Mouse (Mus musculus) thymus, adult 2 months (tissue): ENCODE data around the gene Icam5. TPM values are rescaled to one million over a fixed set of nuclear protein-coding genes. Genes with fewer than 3 reads are reported as not detected.

Experiments used
- DNase-seq: peaks from one replicate; pipeline ENCODE4 v3.0.0; 2021
- H3K27ac ChIP-seq: fragments of 200-500 bp; 2 replicates; pipeline ENCODE4 v1.5.1; 2012; ENCODE audit warnings: low read length, control low read depth; ENCODE audit not compliant: control insufficient read depth, insufficient read depth
- H3K27me3 ChIP-seq: fragments of 200-500 bp; 2 replicates; pipeline ENCODE4 v1.6.1; 2012; ENCODE audit warnings: mild to moderate bottlenecking, low read length, moderate library complexity, mixed read lengths; ENCODE audit not compliant: control insufficient read depth, insufficient read depth
- H3K36me3 ChIP-seq: fragments of 200-500 bp; 2 replicates; pipeline ENCODE4 v1.6.1; 2012; ENCODE audit warnings: mild to moderate bottlenecking, low read length, moderate library complexity; ENCODE audit not compliant: control insufficient read depth, insufficient read depth
- H3K4me1 ChIP-seq: fragments of 200-500 bp; replicated peaks from 2 replicates; pipeline ENCODE4 v1.6.1; 2012; ENCODE audit warnings: low read length; ENCODE audit not compliant: control insufficient read depth, insufficient read depth
- H3K4me3 ChIP-seq: fragments of 200-500 bp; 2 replicates; pipeline ENCODE4 v1.5.1; 2012; ENCODE audit warnings: mild to moderate bottlenecking, low read length, control low read depth, moderate library complexity; ENCODE audit not compliant: control insufficient read depth, insufficient read depth
- CTCF ChIP-seq: fragments of 200-500 bp; IDR thresholded peaks from 2 replicates; pipeline ENCODE4 v1.5.1; 2012; ENCODE audit warnings: mild to moderate bottlenecking, control low read depth, low read length, moderate library complexity, borderline replicate concordance; ENCODE audit not compliant: control insufficient read depth, poor library complexity, insufficient read depth; ENCODE audit errors: extremely low read depth
- POLR2A ChIP-seq: fragments of 200-500 bp; IDR thresholded peaks from 2 replicates; pipeline ENCODE4 v1.6.1; 2012; ENCODE audit warnings: mild to moderate bottlenecking, low read length, control low read depth, moderate library complexity; ENCODE audit not compliant: control insufficient read depth, poor library complexity, insufficient read depth; ENCODE audit errors: extremely low read depth
- WGBS: fragments of 180-500 bp; shearing (Covaris S2); methylation state at CpG from one replicate; pipeline ENCODE4 v1.1.7; 2018; 5-methylcytosine and 5-hydroxymethylcytosine counted together
- polyA plus RNA-seq: library from polyadenylated mRNA; depleted of rRNA; stranded (reverse); fragments of >200 nt; gene quantifications from 2 replicates; pipeline ENCODE4 v1.2.3, GENCODE M21; 2012

Gene Icam5
- polyA plus RNA-seq, 1 experiment: 0.63 TPM

GRCm38 (mm10) chr9:21031251-21031895, 500 bp upstream of the Icam5 start:
- TF ChIP-seq CTCF (no peak), POLR2A (no peak)
- peak; percentile 65 for DNase-seq
- under 1% methylated on average over 36 of the region's 36 CpGs for WGBS

GRCm38 (mm10) chr9:21032491-21032890, 618 bp downstream of the Icam5 start:
- TF ChIP-seq CTCF (no peak), POLR2A (no peak)
- Histone ChIP-seq H3K4me1 (peaks cover 39% of the 10 kb centered on the region), H3K27me3 (peaks cover 38% of the 10 kb centered on the region), H3K36me3 (no peaks in the 10 kb centered on the region), H3K27ac (no peak overlapping the region), H3K4me3 (no peak overlapping the region)
- DNase-seq: no peak
- 3% methylated on average over 7 of the region's 7 CpGs for WGBS

More at GRCm38 (mm10) chr9:21031251-21031895, 500 bp upstream of the Icam5 start:
- Histone ChIP-seq H3K4me3 (peak overlapping the region; percentile 55), H3K27ac (peak overlapping the region; percentile 10; the same call in 1 of the 2 replicates), H3K36me3 (no peaks in the 10 kb centered on the region), H3K4me1 (peaks cover 39% of the 10 kb centered on the region), H3K27me3 (peaks cover 31% of the 10 kb centered on the region)

GRCm38 (mm10) chr9:21033136-21033535, 1.3 kb downstream of the Icam5 start:
- TF ChIP-seq CTCF (no peak), POLR2A (no peak)
- DNase-seq: peak; percentile 63
- no peak overlapping the region for H3K27ac ChIP-seq
- H3K27me3 ChIP-seq: peaks cover 39% of the 10 kb centered on the region
- peak overlapping the region; percentile 39 for H3K4me3 ChIP-seq
- under 1% methylated on average over 34 of the region's 34 CpGs for WGBS
- peaks cover 39% of the 10 kb centered on the region for H3K4me1 ChIP-seq
- no peaks in the 10 kb centered on the region for H3K36me3 ChIP-seq

GRCm38 (mm10) chr9:21034481-21035085, 2.7 kb downstream of the Icam5 start:
- no peak for DNase-seq
- TF ChIP-seq CTCF (no peak), POLR2A (no peak)
- WGBS: 13% methylated on average over 17 of the region's 17 CpGs
- no peaks in the 10 kb centered on the region for H3K36me3 ChIP-seq
- no peak overlapping the region for H3K27ac ChIP-seq
- peaks cover 43% of the 10 kb centered on the region for H3K27me3 ChIP-seq
- peaks cover 34% of the 10 kb centered on the region for H3K4me1 ChIP-seq
- no peak overlapping the region for H3K4me3 ChIP-seq

GRCm38 (mm10) chr9:21035586-21035985, 3.7 kb downstream of the Icam5 start:
- peaks cover 26% of the 10 kb centered on the region for H3K4me1 ChIP-seq
- no peaks in the 10 kb centered on the region for H3K36me3 ChIP-seq
- peaks cover 43% of the 10 kb centered on the region for H3K27me3 ChIP-seq
- 50% methylated on average over 9 of the region's 9 CpGs for WGBS
- H3K4me3 ChIP-seq: no peak overlapping the region
- DNase-seq: no peak
- no peak for TF ChIP-seq POLR2A
- no peak for TF ChIP-seq CTCF
- H3K27ac ChIP-seq: no peak overlapping the region

GRCm38 (mm10) chr9:21036161-21036560, 4.3 kb downstream of the Icam5 start:
- Histone ChIP-seq H3K4me3 (no peak overlapping the region), H3K27ac (no peak overlapping the region), H3K27me3 (peaks cover 43% of the 10 kb centered on the region), H3K36me3 (no peaks in the 10 kb centered on the region), H3K4me1 (peaks cover 24% of the 10 kb centered on the region)
- no peak for TF ChIP-seq CTCF
- TF ChIP-seq POLR2A: no peak
- 8% methylated on average over 20 of the region's 20 CpGs for WGBS
- DNase-seq: no peak
